8 mouse cellular contexts compared by ENCODE assay signal in genomic region chr16:30065537-30066183, GRCm38 (mm10). TPM values are rescaled to one million over a fixed set of nuclear protein-coding genes. Genes with fewer than 3 reads are reported as not detected.
DNase-seq lines count a peak whose midpoint lies in the region; ATAC-seq and TF ChIP-seq lines count a peak whose summit lies in the region.

No protein-coding gene starts in this region.

- peaks cover 4% of the 10 kb centered on the region; the same call in 1 of the 2 replicates for H3K4me1 ChIP-seq in cortical plate, adult 2 months (ENCODE audit: control insufficient read depth, insufficient read depth, low read length)
- H3K4me1 ChIP-seq in heart, embryonic 15.5 days (replicated peaks) = peaks cover 56% of the 10 kb centered on the region
- peaks cover 72% of the 10 kb centered on the region for H3K4me1 ChIP-seq in liver, embryonic 12.5 days

- WGBS in heart, embryonic 15.5 days = under 1% methylated on average over 21 of the region's 21 CpGs
- WGBS in liver, embryonic 12.5 days (ENCODE audit: insufficient replicate concordance) = 1% methylated on average over 21 of the region's 21 CpGs

- peak overlapping the region; percentile 74 for H3K4me3 ChIP-seq in layer of hippocampus, adult 2 months
- H3K4me3 ChIP-seq in cortical plate, adult 2 months (ENCODE audit: insufficient read depth, low read length) = peak overlapping the region; percentile 73
- peak overlapping the region; percentile 73 for H3K4me3 ChIP-seq in heart, embryonic 15.5 days
- H3K4me3 ChIP-seq in liver, embryonic 12.5 days = peak overlapping the region; percentile 60

- TF ChIP-seq POLR2A in cortical plate, adult 2 months (IDR thresholded peaks at IDR 0.05; ENCODE audit: extremely low read depth, insufficient read depth, low read length) = no peak

- H3K9me3 ChIP-seq in heart, embryonic 15.5 days (replicated peaks) = no peaks in the 10 kb centered on the region
- H3K9me3 ChIP-seq in liver, embryonic 12.5 days (replicated peaks) = no peaks in the 10 kb centered on the region

- peak overlapping the region; percentile 97 for H3K4me2 ChIP-seq in heart, embryonic 15.5 days
- peak overlapping the region; percentile 88 for H3K4me2 ChIP-seq in liver, embryonic 12.5 days

- H3K27me3 ChIP-seq in heart, embryonic 15.5 days = no peaks in the 10 kb centered on the region
- peaks cover 96% of the 10 kb centered on the region for H3K27me3 ChIP-seq in liver, embryonic 12.5 days (replicated peaks)

- no peak for DNase-seq in layer of hippocampus, adult 2 months (ENCODE audit: low spot score in 2 of 2)
- no peak for DNase-seq in layer of hippocampus, postnatal 14 days (ENCODE audit: low spot score in 2 of 2)
- peak; percentile 18 for DNase-seq in skeletal muscle tissue, adult 2 months (ENCODE audit: low read depth, low spot score)
- no peak for DNase-seq in urinary bladder, postnatal 10 days (ENCODE audit: low spot score)
- DNase-seq in layer of hippocampus, adult 11-12 months (ENCODE audit: low spot score) = no peak

- peak overlapping the region; percentile 94 for H3K27ac ChIP-seq in layer of hippocampus, adult 2 months
- peak overlapping the region; percentile 90 for H3K27ac ChIP-seq in cortical plate, adult 2 months (ENCODE audit: insufficient read depth, low read length)
- H3K27ac ChIP-seq in heart, embryonic 15.5 days = peak overlapping the region; percentile 99
- peak overlapping the region; percentile 73 for H3K27ac ChIP-seq in liver, embryonic 12.5 days

- TF ChIP-seq CTCF in layer of hippocampus, adult 2 months (conservative IDR thresholded peaks at IDR 0.05) = no peak
- TF ChIP-seq CTCF in cortical plate, adult 2 months (IDR thresholded peaks at IDR 0.05; ENCODE audit: extremely low read depth, insufficient read depth, low read length) = no peak

- H3K36me3 ChIP-seq in heart, embryonic 15.5 days = no peaks in the 10 kb centered on the region
- 0 out of 2 replicates have a peak, but pooled peaks cover 3% of the 10 kb centered on the region for H3K36me3 ChIP-seq in liver, embryonic 12.5 days

- H3K9ac ChIP-seq in heart, embryonic 15.5 days = peak overlapping the region; percentile 80
- H3K9ac ChIP-seq in liver, embryonic 12.5 days = peak overlapping the region; percentile 65

- ATAC-seq in heart, embryonic 15.5 days (replicated peaks; ENCODE audit: insufficient number of reproducible peaks, insufficient read depth, low FRiP score, low read depth) = no peak
- ATAC-seq in liver, embryonic 12.5 days = no peak

RNA-seq across cellular contexts. Expression of gene Hes1, which starts 1.5 kb away (rescaled TPM):
- 10 to 100 TPM; 23.3 to 32.7 TPM for total RNA-seq in layer of hippocampus, adult 2 months (2021)
- 10 to 100 TPM; 12.8 to 18.6 TPM for total RNA-seq in layer of hippocampus, postnatal 14 days (2021)
- polyA plus RNA-seq in cortical plate, adult 2 months (2012; rRNA removed) = 26.8 and 28.1 TPM in 2 replicates
- 23.2 and 29.0 TPM in 2 replicates for polyA plus RNA-seq in heart, embryonic 15.5 days (2015; fragmentation: Nextera tagmentation; extraction: Ambion mirVana)
- polyA plus RNA-seq in liver, embryonic 12.5 days (2016; fragmentation: Nextera tagmentation; extraction: Ambion mirVana) = 12.5 and 12.7 TPM in 2 replicates
